Mouse (Mus musculus): ENCODE results near the gene Obsl1. TPM values are rescaled to one million over a fixed set of nuclear protein-coding genes. Genes with fewer than 3 reads are reported as not detected.
A peak's percentile ranks its signal among the peaks of the same experiment; 100 is the strongest.

The Obsl1 gene
- total and polyA plus RNA-seq, 3 experiments: 0.47 to 0.84 TPM; not detected in 1

DNA sequence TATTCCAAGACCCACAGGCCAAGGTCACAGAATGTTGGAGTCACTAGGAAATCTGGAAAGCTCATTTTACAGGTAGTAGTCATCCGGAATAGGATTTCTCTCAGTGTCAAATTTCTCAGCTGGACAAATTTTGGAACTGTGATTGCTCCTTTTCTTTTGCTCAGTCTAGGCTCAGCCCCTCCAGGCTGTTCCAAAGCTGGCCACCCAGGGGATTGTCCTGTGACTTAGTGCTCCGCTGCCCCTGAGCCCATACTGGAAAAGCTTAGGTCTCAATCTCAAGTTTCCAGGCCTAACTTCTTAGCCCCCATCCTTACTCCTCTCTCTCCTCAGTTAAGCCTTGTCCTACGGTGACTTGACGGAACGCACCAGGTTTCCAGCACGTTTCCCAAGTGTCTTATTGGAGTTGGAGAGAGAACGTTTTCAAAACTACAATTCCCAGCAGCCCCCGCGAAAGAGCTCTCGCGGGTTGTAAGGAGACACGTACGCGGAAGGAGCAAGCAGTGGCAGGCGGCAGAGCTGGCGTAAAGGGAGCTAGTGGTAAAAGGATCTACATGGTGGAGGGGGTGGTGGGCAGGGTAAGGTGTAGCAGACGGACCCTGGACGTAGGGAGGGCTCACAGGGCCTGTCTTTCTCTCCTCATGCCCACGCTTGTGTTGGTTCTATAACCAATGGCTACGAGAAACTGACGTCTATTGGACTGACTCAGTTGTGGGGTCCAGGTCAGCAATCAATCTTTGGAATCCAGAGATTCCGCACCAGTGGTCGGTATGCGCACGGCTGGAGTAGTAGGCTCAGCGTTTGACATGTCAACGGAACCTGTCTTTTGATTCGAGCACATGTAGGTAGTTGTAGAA lies 70.5 kb downstream of the Obsl1 start, which contains the start of gene Gmppa:
Gmppa (plus strand) TSS at position 456 of the 854 bp plus-strand sequence.
- TF ChIP-seq SIN3A (IDR thresholded peaks at IDR 0.05; ENCODE audit: low read length): peak; percentile 92
- TF ChIP-seq MAZ (IDR thresholded peaks at IDR 0.05; ENCODE audit: low read depth, low read length): 0 out of 2 replicates have a peak, but pooled peaks have one; percentile 21
- no peak for TF ChIP-seq RCOR1 (conservative IDR thresholded peaks at IDR 0.05; ENCODE audit: low read depth, low read length)
- peak; percentile 96 for TF ChIP-seq KAT2A (IDR thresholded peaks at IDR 0.05; ENCODE audit: insufficient replicate concordance, low read length)
- TF ChIP-seq USF1 (IDR thresholded peaks at IDR 0.05; ENCODE audit: low read depth, low read length): no peak
- no peak for TF ChIP-seq JUND (conservative IDR thresholded peaks at IDR 0.05; ENCODE audit: low read depth, low read length)
- no peak for TF ChIP-seq ZKSCAN1 (IDR thresholded peaks at IDR 0.05; ENCODE audit: borderline replicate concordance, low read depth, low read length)
- TF ChIP-seq MXI1 (IDR thresholded peaks at IDR 0.05; ENCODE audit: low read depth, low read length): peak; percentile 70
- 0 out of 2 replicates have a peak, but pooled peaks have one; percentile 50 for TF ChIP-seq CHD1 (IDR thresholded peaks at IDR 0.05; ENCODE audit: low read depth, low read length)
- peak; percentile 99 for TF ChIP-seq ELF1 (IDR thresholded peaks at IDR 0.05; ENCODE audit: low read depth, low read length)
- peak; percentile 100 for TF ChIP-seq HCFC1 (IDR thresholded peaks at IDR 0.05; ENCODE audit: low read depth, low read length)
- no peak for TF ChIP-seq ZNF384 (IDR thresholded peaks at IDR 0.05; ENCODE audit: low read depth, low read length)
- TF ChIP-seq NELFE (IDR thresholded peaks at IDR 0.05; ENCODE audit: low read depth, low read length): peak; percentile 84
- peak; percentile 88 for TF ChIP-seq TCF12 (IDR thresholded peaks at IDR 0.05; ENCODE audit: low read depth, low read length)
- TF ChIP-seq TBP (conservative IDR thresholded peaks at IDR 0.05; ENCODE audit: low read depth, low read length): 0 out of 2 replicates have a peak, but pooled peaks have one; percentile 44
- no peak for TF ChIP-seq ETS1 (conservative IDR thresholded peaks at IDR 0.05; ENCODE audit: low read depth, low read length)
- peak; percentile 82 for TF ChIP-seq POLR2AphosphoS2 (IDR thresholded peaks at IDR 0.05; ENCODE audit: low read depth, low read length)
- TF ChIP-seq SMC3 (IDR thresholded peaks at IDR 0.05; ENCODE audit: low read depth, low read length): no peak
- no peak for TF ChIP-seq EP300 (IDR thresholded peaks at IDR 0.05; ENCODE audit: low read length)
- peak; percentile 64; the same call in 1 of the 2 replicates for TF ChIP-seq GABPA (IDR thresholded peaks at IDR 0.05; ENCODE audit: insufficient replicate concordance, low read depth, low read length)
- peak; percentile 96 for TF ChIP-seq POLR2A (IDR thresholded peaks at IDR 0.05; ENCODE audit: low read depth, low read length)
- no peak for TF ChIP-seq UBTF (IDR thresholded peaks at IDR 0.05; ENCODE audit: low read depth, low read length)
- TF ChIP-seq CHD2 (IDR thresholded peaks at IDR 0.05; ENCODE audit: low read length): peak; percentile 100
- TF ChIP-seq ZMIZ1 (IDR thresholded peaks at IDR 0.05; ENCODE audit: low read depth, low read length): peak; percentile 89; the same call in 1 of the 2 replicates
- TF ChIP-seq E2F4 (IDR thresholded peaks at IDR 0.05; ENCODE audit: insufficient replicate concordance, low read depth, low read length): no peak
- Histone ChIP-seq H3K79me2 (replicated peaks; ENCODE audit: control insufficient read depth, extremely low read depth, insufficient read depth, poor library complexity, severe bottlenecking) (peaks cover 9% of the 10 kb centered on the region), H3K4me3 (replicated peaks in 1 of 3; ENCODE audit: low read depth in 2 of 3, low read length in 2 of 3, poor library complexity in 1 of 3) (peak within 1 kb of the TSS; percentile 70 to 91 (median 82)), H3K9ac (ENCODE audit: insufficient read depth, low read depth) (peak within 1 kb of the TSS; percentile 95), H3K9me3 (replicated peaks; ENCODE audit: low read length) (no peaks in the 10 kb centered on the region), H3K27me3 (replicated peaks) (no peaks in the 10 kb centered on the region), H3K4me1 (ENCODE audit: control insufficient read depth in 1 of 2, insufficient read depth in 2 of 2) (peaks cover 3 to 18% of the 10 kb centered on the region in 2 experiments), H3K4me2 (ENCODE audit: insufficient read depth, low read depth, poor library complexity, severe bottlenecking) (peak within 1 kb of the TSS; percentile 79), H3K36me3 (replicated peaks in 1 of 2; ENCODE audit: control insufficient read depth in 1 of 2, insufficient read depth in 1 of 2, low read length in 1 of 2) (peaks cover 12 to 53% of the 10 kb centered on the region in 2 experiments), H3K27ac (ENCODE audit: insufficient read depth, low read depth) (peak within 1 kb of the TSS; percentile 17; the same call in 1 of the 2 replicates)
- peak; percentile 85 for DNase-seq (ENCODE audit: extremely low read depth)
- in situ Hi-C loops (cut with MboI; ENCODE audit: low pct_ligation_motif_present, low pct_unique_long_range_greater_than_20kb, low sequenced_read_pairs): no loop called here
- dilution Hi-C loops (cut with MboI; ENCODE audit: extremely low pct_ligation_motif_present, extremely low pct_unique_long_range_greater_than_20kb, low sequenced_read_pairs): no loop called here

Other genes starting within 250 kb of the Obsl1 start
- 0.04 TPM in 1 of 2 replicates, not detected in the other for gene Ptprn, start 241.9 kb downstream of the Obsl1 start, total RNA-seq (2012; rRNA removed)
- not detected in 2 replicates for gene Ptprn, start 241.9 kb downstream of the Obsl1 start, total RNA-seq (2014; rRNA removed)
- 0.16 TPM in 1 of 2 replicates, not detected in the other for gene Ptprn, start 241.9 kb downstream of the Obsl1 start, polyA plus RNA-seq (2012; ENCODE audit: insufficient read length, low read depth)
- not detected in 2 replicates for gene Resp18, start 228.0 kb downstream of the Obsl1 start, total RNA-seq (2012; rRNA removed)
- gene Resp18, start 228.0 kb downstream of the Obsl1 start, total RNA-seq (2014; rRNA removed): not detected in 2 replicates
- gene Resp18, start 228.0 kb downstream of the Obsl1 start, polyA plus RNA-seq (2012; ENCODE audit: insufficient read length, low read depth): not detected in 2 replicates
- 67.3 and 73.8 TPM in 2 replicates for gene Dnpep, start 188.5 kb downstream of the Obsl1 start, total RNA-seq (2012; rRNA removed)
- 48.4 and 50.4 TPM in 2 replicates for gene Dnpep, start 188.5 kb downstream of the Obsl1 start, total RNA-seq (2014; rRNA removed)
- 35.0 and 39.8 TPM in 2 replicates for gene Dnpep, start 188.5 kb downstream of the Obsl1 start, polyA plus RNA-seq (2012; ENCODE audit: insufficient read length, low read depth)
- 9.1 and 9.3 TPM in 2 replicates for gene Des, start 146.1 kb downstream of the Obsl1 start, total RNA-seq (2012; rRNA removed)
- gene Des, start 146.1 kb downstream of the Obsl1 start, total RNA-seq (2014; rRNA removed): 10.0 and 11.7 TPM in 2 replicates
- gene Des, start 146.1 kb downstream of the Obsl1 start, polyA plus RNA-seq (2012; ENCODE audit: insufficient read length, low read depth): 18.9 and 20.9 TPM in 2 replicates
- 14.2 and 18.8 TPM in 2 replicates for gene Speg, start 131.2 kb downstream of the Obsl1 start, total RNA-seq (2012; rRNA removed)
- gene Speg, start 131.2 kb downstream of the Obsl1 start, total RNA-seq (2014; rRNA removed): 13.0 and 13.1 TPM in 2 replicates
- 30.7 and 31.7 TPM in 2 replicates for gene Speg, start 131.2 kb downstream of the Obsl1 start, polyA plus RNA-seq (2012; ENCODE audit: insufficient read length, low read depth)
- gene Gmppa, start 70.5 kb downstream of the Obsl1 start, total RNA-seq (2012; rRNA removed): 139 and 153 TPM in 2 replicates
- gene Gmppa, start 70.5 kb downstream of the Obsl1 start, total RNA-seq (2014; rRNA removed): 101 and 102 TPM in 2 replicates
- 126 and 131 TPM in 2 replicates for gene Gmppa, start 70.5 kb downstream of the Obsl1 start, polyA plus RNA-seq (2012; ENCODE audit: insufficient read length, low read depth)
- gene Asic4, start 56.0 kb downstream of the Obsl1 start, total RNA-seq (2012; rRNA removed): not detected in 2 replicates
- gene Asic4, start 56.0 kb downstream of the Obsl1 start, total RNA-seq (2014; rRNA removed): not detected in 2 replicates
- gene Asic4, start 56.0 kb downstream of the Obsl1 start, polyA plus RNA-seq (2012; ENCODE audit: insufficient read length, low read depth): not detected in 2 replicates
- gene Chpf, start 27.1 kb downstream of the Obsl1 start, total RNA-seq (2012; rRNA removed): 30.4 and 32.6 TPM in 2 replicates
- 14.6 and 14.8 TPM in 2 replicates for gene Chpf, start 27.1 kb downstream of the Obsl1 start, total RNA-seq (2014; rRNA removed)
- 17.5 and 20.6 TPM in 2 replicates for gene Chpf, start 27.1 kb downstream of the Obsl1 start, polyA plus RNA-seq (2012; ENCODE audit: insufficient read length, low read depth)
- gene Tmem198, start 26.9 kb downstream of the Obsl1 start, total RNA-seq (2012; rRNA removed): 1.1 and 1.4 TPM in 2 replicates
- gene Tmem198, start 26.9 kb downstream of the Obsl1 start, total RNA-seq (2014; rRNA removed): 0.51 and 0.81 TPM in 2 replicates
- 0.80 and 0.90 TPM in 2 replicates for gene Tmem198, start 26.9 kb downstream of the Obsl1 start, polyA plus RNA-seq (2012; ENCODE audit: insufficient read length, low read depth)
- gene Inha, start 625 bp upstream of the Obsl1 start, total RNA-seq (2012; rRNA removed): not detected in 2 replicates
- not detected in 2 replicates for gene Inha, start 625 bp upstream of the Obsl1 start, total RNA-seq (2014; rRNA removed)
- not detected in 2 replicates for gene Inha, start 625 bp upstream of the Obsl1 start, polyA plus RNA-seq (2012; ENCODE audit: insufficient read length, low read depth)
- 16.9 and 17.3 TPM in 2 replicates for gene Stk11ip, start 15.1 kb upstream of the Obsl1 start, total RNA-seq (2012; rRNA removed)
- 11.6 and 16.0 TPM in 2 replicates for gene Stk11ip, start 15.1 kb upstream of the Obsl1 start, total RNA-seq (2014; rRNA removed)
- 36.9 and 38.5 TPM in 2 replicates for gene Stk11ip, start 15.1 kb upstream of the Obsl1 start, polyA plus RNA-seq (2012; ENCODE audit: insufficient read length, low read depth)
- gene Slc4a3, start 39.8 kb upstream of the Obsl1 start, total RNA-seq (2012; rRNA removed): 0.08 and 0.21 TPM in 2 replicates
- gene Slc4a3, start 39.8 kb upstream of the Obsl1 start, total RNA-seq (2014; rRNA removed): 0.03 TPM in 1 of 2 replicates, not detected in the other
- gene Slc4a3, start 39.8 kb upstream of the Obsl1 start, polyA plus RNA-seq (2012; ENCODE audit: insufficient read length, low read depth): 0.38 TPM in 1 of 2 replicates, not detected in the other